Mouse (Mus musculus): ENCODE data around the gene Slc27a3. TPM values are rescaled to one million over a fixed set of nuclear protein-coding genes. Genes with fewer than 3 reads are reported as not detected.

Gene Slc27a3
- polyA plus RNA-seq, 1 experiment from 2014 or later = 22.0 TPM

- no peak overlapping the region for H3K4me3 ChIP-seq
- no peaks in the 10 kb centered on the region for H3K27me3 ChIP-seq
- no peaks in the 10 kb centered on the region for H3K9me3 ChIP-seq
- H3K36me3 ChIP-seq = peaks cover 14% of the 10 kb centered on the region
- no peak overlapping the region for H3K27ac ChIP-seq (replicated peaks)
- no peak overlapping the region for H3K4me2 ChIP-seq (replicated peaks)
- no peaks in the 10 kb centered on the region for H3K4me1 ChIP-seq
- H3K9ac ChIP-seq (replicated peaks) = no peak overlapping the region
- ATAC-seq (ENCODE audit: low FRiP score, low read depth) = no peak
- 82% methylated on average over 3 of the region's 3 CpGs for WGBS
These were observed 51.5 kb downstream of the Slc27a3 start for GRCm38 (mm10) chr3:90338190-90338589.

- H3K36me3 ChIP-seq = 0 out of 2 replicates have a peak, but pooled peaks cover under 1% of the 10 kb centered on the region
- H3K4me3 ChIP-seq = no peak overlapping the region
- no peaks in the 10 kb centered on the region for H3K9me3 ChIP-seq
- H3K27me3 ChIP-seq = no peaks in the 10 kb centered on the region
- no peak overlapping the region for H3K4me2 ChIP-seq (replicated peaks)
- no peak overlapping the region for H3K9ac ChIP-seq (replicated peaks)
- no peaks in the 10 kb centered on the region for H3K4me1 ChIP-seq
- no peak for ATAC-seq (ENCODE audit: low FRiP score, low read depth)
- H3K27ac ChIP-seq (replicated peaks) = no peak overlapping the region
These were observed 54.2 kb downstream of the Slc27a3 start for GRCm38 (mm10) chr3:90335517-90335916.

Other genes with a start within 250 kb of the Slc27a3 start
- 962 and 971 TPM in 2 replicates for gene Rps27, start 176.3 kb downstream of the Slc27a3 start, polyA plus RNA-seq (2016; fragmentation: Nextera tagmentation; extraction: Ambion mirVana)
- 21.3 and 24.2 TPM in 2 replicates for gene Rab13, start 176.2 kb downstream of the Slc27a3 start, polyA plus RNA-seq (2016; fragmentation: Nextera tagmentation; extraction: Ambion mirVana)
- 96.1 and 97.8 TPM in 2 replicates for gene Jtb, start 158.3 kb downstream of the Slc27a3 start, polyA plus RNA-seq (2016; fragmentation: Nextera tagmentation; extraction: Ambion mirVana)
- 3.8 and 3.9 TPM in 2 replicates for gene Creb3l4, start 146.4 kb downstream of the Slc27a3 start, polyA plus RNA-seq (2016; fragmentation: Nextera tagmentation; extraction: Ambion mirVana)
- gene Slc39a1, start 141.8 kb downstream of the Slc27a3 start, polyA plus RNA-seq (2016; fragmentation: Nextera tagmentation; extraction: Ambion mirVana) = 50.5 and 55.1 TPM in 2 replicates
- gene Crtc2, start 135.8 kb downstream of the Slc27a3 start, polyA plus RNA-seq (2016; fragmentation: Nextera tagmentation; extraction: Ambion mirVana) = 21.5 and 21.7 TPM in 2 replicates
- 6.6 and 6.9 TPM in 2 replicates for gene Dennd4b, start 124.8 kb downstream of the Slc27a3 start, polyA plus RNA-seq (2016; fragmentation: Nextera tagmentation; extraction: Ambion mirVana)
- gene Gatad2b, start 96.8 kb downstream of the Slc27a3 start, polyA plus RNA-seq (2016; fragmentation: Nextera tagmentation; extraction: Ambion mirVana) = 15.5 and 15.9 TPM in 2 replicates
- 42.4 and 44.3 TPM in 2 replicates for gene Ints3, start 43.7 kb upstream of the Slc27a3 start, polyA plus RNA-seq (2016; fragmentation: Nextera tagmentation; extraction: Ambion mirVana)
- 2.5 and 2.6 TPM in 2 replicates for gene Npr1, start 75.9 kb upstream of the Slc27a3 start, polyA plus RNA-seq (2016; fragmentation: Nextera tagmentation; extraction: Ambion mirVana)
- 319 and 328 TPM in 2 replicates for gene Ilf2, start 86.2 kb upstream of the Slc27a3 start, polyA plus RNA-seq (2016; fragmentation: Nextera tagmentation; extraction: Ambion mirVana)
- 78.4 and 79.8 TPM in 2 replicates for gene Snapin, start 101.1 kb upstream of the Slc27a3 start, polyA plus RNA-seq (2016; fragmentation: Nextera tagmentation; extraction: Ambion mirVana)
- 220 and 221 TPM in 2 replicates for gene Chtop, start 119.6 kb upstream of the Slc27a3 start, polyA plus RNA-seq (2016; fragmentation: Nextera tagmentation; extraction: Ambion mirVana)
- 4.5 and 6.4 TPM in 2 replicates for gene S100a1, start 124.5 kb upstream of the Slc27a3 start, polyA plus RNA-seq (2016; fragmentation: Nextera tagmentation; extraction: Ambion mirVana)
- gene S100a13, start 124.5 kb upstream of the Slc27a3 start, polyA plus RNA-seq (2016; fragmentation: Nextera tagmentation; extraction: Ambion mirVana) = 12.1 TPM in 2 replicates
- gene S100a14, start 136.9 kb upstream of the Slc27a3 start, polyA plus RNA-seq (2016; fragmentation: Nextera tagmentation; extraction: Ambion mirVana) = not detected in 2 replicates
- 33.5 and 41.9 TPM in 2 replicates for gene S100a16, start 147.3 kb upstream of the Slc27a3 start, polyA plus RNA-seq (2016; fragmentation: Nextera tagmentation; extraction: Ambion mirVana)
- not detected in 2 replicates for gene S100a3, start 170.6 kb upstream of the Slc27a3 start, polyA plus RNA-seq (2016; fragmentation: Nextera tagmentation; extraction: Ambion mirVana)
- not detected in 2 replicates for gene S100a2, start 200.3 kb upstream of the Slc27a3 start, polyA plus RNA-seq (2016; fragmentation: Nextera tagmentation; extraction: Ambion mirVana)
- gene Gm42674, start 212.0 kb upstream of the Slc27a3 start, polyA plus RNA-seq (2016; fragmentation: Nextera tagmentation; extraction: Ambion mirVana) = not detected in 2 replicates
- gene S100a4, start 213.8 kb upstream of the Slc27a3 start, polyA plus RNA-seq (2016; fragmentation: Nextera tagmentation; extraction: Ambion mirVana) = 1.4 and 1.7 TPM in 2 replicates
- not detected in 2 replicates for gene S100a5, start 218.6 kb upstream of the Slc27a3 start, polyA plus RNA-seq (2016; fragmentation: Nextera tagmentation; extraction: Ambion mirVana)
- 23.8 and 28.5 TPM in 2 replicates for gene S100a6, start 222.9 kb upstream of the Slc27a3 start, polyA plus RNA-seq (2016; fragmentation: Nextera tagmentation; extraction: Ambion mirVana)